Mouse (Mus musculus) embryonic stem cell, embryonic (primary cell): ENCODE measurements around the gene Med25.

Experiments used
- CTCF ChIA-PET, 4 experiments: fragments of 300-600 bp in 2 of 4; fragments of 350-600 bp in 2 of 4; sonication (Branson Sonifier 250); formaldehyde crosslinking; loops; one replicate each; lab custom pipeline; 2022; ENCODE audit warnings: inconsistent platforms in 2 of 4; lab: Charles Lee
- POLR2A ChIA-PET, 4 experiments: fragments of 300-600 bp in 2 of 4; fragments of 350-600 bp in 2 of 4; sonication (Branson Sonifier 250); formaldehyde crosslinking; loops; one replicate each; lab custom pipeline; 2022; ENCODE audit warnings: antibody characterized with exemption in 4 of 4, inconsistent platforms in 1 of 4; lab: Charles Lee

The Med25 gene

DNA sequence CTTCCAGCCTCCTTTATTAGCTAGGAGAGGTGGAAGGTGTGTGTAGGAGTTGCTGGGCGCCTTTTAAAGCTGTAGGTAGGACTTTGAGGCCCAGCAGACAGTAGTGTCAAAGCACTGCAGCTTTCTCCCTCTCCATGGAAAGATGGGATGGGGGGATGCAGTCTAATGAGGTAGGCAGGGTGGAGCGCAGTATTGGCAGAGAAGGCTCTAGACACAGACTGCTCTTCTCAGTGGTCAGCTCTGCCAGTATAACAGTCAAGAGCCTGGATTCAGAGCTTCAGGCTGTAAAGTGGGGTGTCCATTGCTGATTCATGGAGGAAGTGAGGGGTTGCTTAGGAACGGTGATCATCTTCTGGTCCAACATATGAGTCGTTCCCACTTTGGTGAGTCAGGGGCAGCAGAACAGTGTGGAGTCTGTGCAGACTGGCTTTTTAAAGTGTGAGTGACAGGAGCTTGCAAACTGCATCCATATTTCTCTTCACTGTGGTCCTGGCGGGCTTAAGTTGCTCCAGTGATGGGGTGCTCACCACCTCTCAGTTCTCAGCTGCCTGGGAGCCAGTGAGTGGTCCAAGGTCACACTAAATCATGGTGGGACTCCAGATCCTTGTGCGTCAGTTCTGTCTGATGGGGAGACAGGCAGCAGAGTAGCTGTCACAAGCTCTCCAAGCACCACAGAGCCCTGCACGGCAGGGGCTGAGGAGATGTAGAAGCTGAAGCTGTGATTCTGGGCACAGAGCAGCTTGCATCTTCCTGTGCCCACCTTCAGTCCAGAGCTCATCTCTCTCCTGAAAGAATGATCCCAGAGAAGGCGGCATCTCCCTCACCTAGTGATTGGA lies 41.5 kb downstream of the Med25 start:
- CTCF ChIA-PET: interaction anchor here in 2 of 4 experiments (0.9 to 3.2 kb wide), 7 partner anchors 10 to 142 kb away, joined by 3 to 12 read pairs (median 3); partner anchors contain the start of gene Izumo2 (in 1 of the 2)
- POLR2A ChIA-PET: interaction anchor here (0.5 to 52.0 kb wide), 59 partner anchors 2 to 360 kb away, joined by 3 to 2007 read pairs (median 10); partner anchors contain the start of genes Atf5 (in 4 of the 4), Il4i1 (in 4 of the 4), Nup62 (in 4 of the 4) and Ptov1 (in 4 of the 4)

DNA sequence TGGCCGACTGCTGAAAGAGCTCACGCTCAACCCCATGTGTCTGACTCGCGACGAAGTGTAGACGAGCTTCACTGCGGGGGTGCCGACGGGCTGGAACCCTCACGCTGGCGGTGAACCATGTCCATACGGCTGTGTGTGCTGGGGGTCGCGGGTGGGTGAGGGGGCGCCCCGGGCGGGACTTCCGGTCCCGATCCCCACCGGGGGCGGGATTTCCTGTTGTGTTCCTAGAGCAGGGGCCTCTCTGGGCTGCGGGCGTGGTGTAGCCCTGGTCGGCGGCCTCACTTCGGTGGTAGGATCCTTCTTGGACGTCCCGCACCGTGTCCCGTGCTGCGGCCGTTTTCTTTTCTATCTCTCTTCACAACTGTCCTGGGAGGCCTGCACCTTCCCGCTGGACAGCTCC lies 42.4 kb downstream of the Med25 start:
- ChIA-PET CTCF (interaction anchor here (0.6 to 3.2 kb wide), 10 partner anchors 10 to 356 kb away, joined by 3 to 12 read pairs (median 5); partner anchors contain the start of gene Izumo2 (in 1 of the 4)), POLR2A (interaction anchor here (0.6 to 52.0 kb wide), 129 partner anchors 1 to 865 kb away, joined by 3 to 2007 read pairs (median 5); partner anchors contain the start of genes Atf5 (in 4 of the 4), Il4i1 (in 4 of the 4), Izumo2 (in 4 of the 4) and Nup62 (in 4 of the 4))

DNA sequence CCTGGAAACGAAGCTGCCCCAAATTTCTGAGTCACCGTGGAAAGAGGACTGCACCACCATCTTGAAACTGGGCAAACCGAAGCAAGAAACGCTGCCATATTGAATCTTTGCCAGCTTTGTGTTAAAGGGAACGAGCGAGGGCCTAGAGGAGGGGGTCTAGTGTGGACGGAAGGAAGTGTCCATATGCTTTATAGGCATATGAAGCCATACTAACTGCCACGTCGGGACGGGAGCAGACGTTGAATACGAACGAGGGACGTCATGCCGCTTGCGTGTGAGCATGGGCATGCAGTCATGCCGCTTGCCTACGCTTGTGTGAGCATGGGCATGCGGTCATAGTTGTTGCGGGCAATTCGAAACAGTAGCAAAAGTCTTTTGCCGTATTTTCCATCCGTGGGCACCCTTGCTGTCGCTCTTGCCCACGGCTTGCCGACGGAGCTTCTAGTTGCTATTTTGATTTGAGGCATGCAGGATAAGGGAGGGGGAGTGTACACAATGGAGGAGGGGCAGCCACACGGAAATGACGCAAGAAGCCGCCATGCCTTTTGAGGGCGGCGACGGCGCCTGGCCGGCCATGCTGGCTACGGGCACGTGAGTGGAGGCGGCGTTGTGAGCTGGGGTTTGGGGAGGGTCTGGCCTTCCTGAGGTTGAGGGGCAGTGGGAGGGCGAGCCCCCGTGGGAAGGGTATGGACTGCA lies 42.9 kb downstream of the Med25 start:
- ChIA-PET POLR2A (interaction anchor here (0.6 to 52.0 kb wide), 151 partner anchors 1 to 867 kb away, joined by 3 to 2007 read pairs (median 5); partner anchors contain the start of genes Atf5 (in 4 of the 4), Il4i1 (in 4 of the 4), Izumo2 (in 4 of the 4) and Nup62 (in 4 of the 4)), CTCF (interaction anchor here (0.6 to 3.2 kb wide), 14 partner anchors 11 to 585 kb away, joined by 3 to 12 read pairs (median 5); partner anchors contain the start of genes Atf5 (in 1 of the 4), Gys1 (in 1 of the 4), Il4i1 (in 1 of the 4) and Izumo2 (in 1 of the 4))

DNA sequence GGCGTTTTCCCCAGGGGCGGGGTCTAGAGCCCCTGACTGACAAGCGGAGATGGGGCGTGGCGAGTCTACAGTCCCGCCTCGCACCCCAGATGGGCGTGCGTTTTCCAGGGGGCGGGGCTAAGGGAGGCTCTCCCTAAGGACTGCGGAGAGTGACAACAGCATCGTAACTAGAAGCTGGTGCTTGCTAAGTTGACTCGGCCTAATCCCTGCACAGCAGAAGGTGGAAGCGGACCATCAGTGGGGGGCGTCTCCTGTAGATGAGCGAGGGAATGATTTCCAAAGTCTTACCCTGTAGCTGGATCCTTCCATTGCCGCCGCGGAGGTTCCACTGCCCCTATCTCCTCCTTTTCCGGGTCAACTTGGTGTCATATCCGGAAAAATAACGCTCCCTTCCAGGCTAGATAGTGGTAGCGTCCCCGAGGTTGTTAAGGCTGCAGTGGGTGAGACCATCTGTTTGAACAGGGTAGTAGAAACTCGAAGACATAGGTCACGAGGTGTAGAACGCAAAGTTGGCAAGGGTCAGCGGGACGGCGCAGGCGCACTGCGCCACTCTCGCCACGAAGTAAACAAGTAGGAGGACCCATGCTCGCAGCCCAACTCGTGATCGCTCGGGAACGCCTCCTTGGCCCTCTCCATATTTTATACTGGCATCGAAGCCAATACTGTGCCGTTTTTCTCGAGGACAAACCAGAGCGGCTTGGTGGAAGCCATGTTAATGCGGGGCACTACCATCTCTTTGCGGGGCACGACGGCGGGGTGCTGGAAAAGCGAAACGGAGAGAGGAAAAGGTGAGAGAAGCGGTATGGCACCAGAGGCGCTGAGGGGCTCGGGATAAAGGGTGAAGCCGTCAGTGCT lies 43.7 kb downstream of the Med25 start, which contains the start of the genes Akt1s1 and Tbc1d17:
TSS of gene Akt1s1 (plus strand) at position 431 of the 855 bp plus-strand sequence.
TSS of gene Tbc1d17 (minus strand) at position 519 of the 855 bp plus-strand sequence.
- POLR2A ChIA-PET: interaction anchor here (0.6 to 52.0 kb wide), 141 partner anchors 0 to 867 kb away, joined by 3 to 2007 read pairs (median 5); partner anchors contain the start of genes Atf5 (in 4 of the 4), Il4i1 (in 4 of the 4), Izumo2 (in 4 of the 4) and Nup62 (in 4 of the 4)
- CTCF ChIA-PET: interaction anchor here (0.6 to 2.3 kb wide), 24 partner anchors 9 to 586 kb away, joined by 3 to 9 read pairs (median 4); partner anchors contain the start of genes Ap2a1 (in 1 of the 4), Atf5 (in 1 of the 4), Flt3l (in 1 of the 4) and Gm45713 (in 1 of the 4)

DNA sequence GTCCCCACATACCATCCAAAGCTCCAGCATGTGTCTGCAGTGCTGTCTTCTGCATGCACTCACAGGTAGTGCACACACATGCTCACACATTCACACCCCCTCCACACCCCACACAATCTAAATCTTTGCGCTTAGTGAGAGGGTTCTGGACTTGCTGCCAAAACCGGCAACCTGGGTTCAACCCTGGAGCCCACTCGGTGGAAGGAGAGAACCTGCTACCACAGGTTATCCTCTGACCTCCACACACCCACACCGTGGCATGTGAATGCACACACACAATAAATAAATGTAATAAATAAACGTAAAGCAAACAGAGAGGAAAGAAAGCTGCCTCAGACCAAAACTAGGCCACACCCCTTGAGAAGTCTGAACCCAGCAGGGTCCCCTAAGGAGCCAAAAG lies 44.7 kb downstream of the Med25 start:
- CTCF ChIA-PET: interaction anchor here in 2 of 4 experiments (0.6 to 1.5 kb wide), 7 partner anchors 10 to 587 kb away, joined by 3 to 9 read pairs (median 4); partner anchors contain the start of genes Flt3l (in 1 of the 2), Gm45713 (in 1 of the 2), Gys1 (in 1 of the 2) and Ptov1 (in 1 of the 2)
- POLR2A ChIA-PET: interaction anchor here in 3 of 4 experiments (1.1 to 52.0 kb wide), 30 partner anchors 1 to 320 kb away, joined by 3 to 2007 read pairs (median 28); partner anchors contain the start of genes Ptov1 (in 3 of the 3), Atf5 (in 2 of the 3), Fuz (in 2 of the 3) and Il4i1 (in 2 of the 3)

DNA sequence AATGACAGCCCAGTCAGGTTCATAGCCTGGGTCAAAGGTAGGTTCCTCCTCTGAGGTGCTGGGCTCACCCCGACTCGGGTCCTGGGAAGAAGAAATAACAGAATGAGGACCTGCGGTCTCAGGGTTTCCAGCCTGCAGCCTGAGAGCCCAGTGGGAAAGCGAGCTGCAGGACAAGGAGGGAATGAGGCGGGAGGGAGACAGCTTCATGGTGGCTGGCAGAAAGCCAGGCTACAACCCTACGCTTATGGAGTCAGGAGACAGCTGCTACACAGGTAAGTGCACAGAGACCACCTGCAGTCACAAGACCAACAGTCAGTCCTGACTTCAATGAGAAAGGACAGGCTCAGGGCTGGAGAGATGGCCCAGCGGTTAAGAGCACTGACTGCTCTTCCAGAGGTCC lies 45.7 kb downstream of the Med25 start:
- CTCF ChIA-PET: interaction anchor here in 2 of 4 experiments (0.6 to 0.7 kb wide), 2 partner anchors 155 to 205 kb away, joined by 3 to 4 read pairs; no protein-coding TSS in a partner anchor
- POLR2A ChIA-PET: interaction anchor here in 2 of 4 experiments (1.3 to 52.0 kb wide), 8 partner anchors 2 to 24 kb away, joined by 4 to 2007 read pairs (median 109); partner anchors contain the start of genes Atf5 (in 2 of the 2), Il4i1 (in 2 of the 2), Nup62 (in 2 of the 2) and Pnkp (in 2 of the 2)

DNA sequence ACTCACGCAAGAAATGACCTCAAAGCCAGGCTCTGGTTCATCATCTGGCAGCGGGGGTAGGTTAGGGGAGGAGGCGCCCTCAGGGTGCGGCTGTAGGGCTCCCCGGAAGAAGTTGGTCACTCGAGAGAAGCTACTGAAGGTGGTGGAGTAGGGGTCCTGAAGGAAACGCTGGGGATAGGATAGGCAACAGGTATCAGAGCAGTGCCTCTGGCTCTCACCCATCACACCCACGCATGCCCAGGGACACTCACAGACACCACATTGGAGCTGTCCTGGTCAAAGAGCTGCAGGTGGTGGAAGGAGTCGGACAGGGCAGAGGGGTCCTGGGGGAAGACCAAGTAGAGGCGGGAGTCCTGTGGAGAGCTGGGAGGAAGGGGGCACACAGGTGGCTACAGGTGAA lies 47.5 kb downstream of the Med25 start:
- POLR2A ChIA-PET: interaction anchor here in 2 of 4 experiments (0.7 to 52.0 kb wide), 9 partner anchors 4 to 84 kb away, joined by 3 to 2007 read pairs (median 8); partner anchors contain the start of genes Atf5 (in 2 of the 2), Il4i1 (in 2 of the 2), Nup62 (in 2 of the 2) and Pnkp (in 2 of the 2)
- CTCF ChIA-PET: interaction anchor here in 1 of 4 experiments (0.9 to 1.0 kb wide), 2 partner anchors 23 to 140 kb away, joined by 3 read pairs; no protein-coding TSS in a partner anchor

DNA sequence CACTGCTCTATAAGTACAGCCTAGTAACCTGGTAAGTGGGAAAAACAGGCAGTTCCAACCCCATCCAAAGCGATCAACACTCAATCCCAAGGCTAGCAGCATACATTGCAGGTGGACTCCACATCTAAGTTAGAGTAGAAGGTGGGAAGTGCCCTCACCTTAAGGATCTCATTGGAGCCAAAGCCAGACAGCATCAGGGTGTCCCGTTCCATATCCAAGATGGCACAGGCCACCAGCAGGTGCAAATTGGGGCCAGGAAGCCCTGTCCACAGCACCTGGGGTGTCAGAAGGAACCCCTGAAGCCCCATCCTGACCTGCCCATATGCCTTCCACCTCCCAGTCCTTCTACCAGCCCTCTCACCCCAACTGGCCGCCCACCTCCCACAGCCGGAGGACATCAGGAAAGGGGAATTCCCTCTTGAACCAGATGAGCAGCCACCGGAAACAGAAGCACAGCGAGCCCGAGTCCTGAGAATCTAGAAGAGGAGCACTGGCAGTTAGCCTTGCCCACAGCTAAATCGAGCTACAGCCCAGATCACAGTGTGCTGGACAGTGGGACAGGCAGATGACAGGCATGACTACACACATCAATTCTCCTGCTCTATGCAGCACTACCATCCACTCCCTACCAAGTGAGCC lies 50.6 kb downstream of the Med25 start:
- CTCF ChIA-PET: interaction anchor here in 1 of 4 experiments (1.4 kb wide), 1 partner anchor 16 kb away, joined by 6 read pairs; no protein-coding TSS in a partner anchor
- POLR2A ChIA-PET: interaction anchor here in 3 of 4 experiments (0.8 to 52.0 kb wide), 7 partner anchors 6 to 90 kb away, joined by 3 to 2007 read pairs (median 51); partner anchors contain the start of genes Akt1s1 (in 2 of the 3), Atf5 (in 2 of the 3), Il4i1 (in 2 of the 3) and Nup62 (in 2 of the 3)

DNA sequence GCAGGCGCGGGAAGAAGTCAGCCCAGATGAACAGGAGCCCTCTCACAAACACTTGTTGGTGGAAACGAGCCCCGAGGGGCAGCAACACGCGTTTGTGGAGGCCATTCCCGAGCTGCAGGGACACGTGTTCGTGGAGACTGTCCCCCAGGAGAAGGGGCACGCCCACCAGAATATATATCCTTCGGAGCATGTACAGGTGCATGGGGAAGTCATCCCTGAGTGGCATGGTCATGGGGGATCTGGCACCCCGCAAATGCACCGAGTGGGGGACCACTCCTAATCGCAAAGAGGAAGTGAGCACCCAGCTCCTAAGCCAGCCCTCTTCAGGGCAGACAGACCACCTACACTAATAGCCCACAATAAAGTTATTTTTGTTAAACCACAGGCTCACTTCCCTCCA lies 52.1 kb downstream of the Med25 start:
- ChIA-PET CTCF (interaction anchor here in 1 of 4 experiments (0.5 kb wide), 1 partner anchor 594 kb away, joined by 3 read pairs; no protein-coding TSS in a partner anchor), POLR2A (interaction anchor here in 3 of 4 experiments (0.7 to 52.0 kb wide), 8 partner anchors 5 to 146 kb away, joined by 3 to 2007 read pairs (median 32); partner anchors contain the start of genes Akt1s1 (in 2 of the 3), Atf5 (in 2 of the 3), Il4i1 (in 2 of the 3) and Nup62 (in 2 of the 3))

DNA sequence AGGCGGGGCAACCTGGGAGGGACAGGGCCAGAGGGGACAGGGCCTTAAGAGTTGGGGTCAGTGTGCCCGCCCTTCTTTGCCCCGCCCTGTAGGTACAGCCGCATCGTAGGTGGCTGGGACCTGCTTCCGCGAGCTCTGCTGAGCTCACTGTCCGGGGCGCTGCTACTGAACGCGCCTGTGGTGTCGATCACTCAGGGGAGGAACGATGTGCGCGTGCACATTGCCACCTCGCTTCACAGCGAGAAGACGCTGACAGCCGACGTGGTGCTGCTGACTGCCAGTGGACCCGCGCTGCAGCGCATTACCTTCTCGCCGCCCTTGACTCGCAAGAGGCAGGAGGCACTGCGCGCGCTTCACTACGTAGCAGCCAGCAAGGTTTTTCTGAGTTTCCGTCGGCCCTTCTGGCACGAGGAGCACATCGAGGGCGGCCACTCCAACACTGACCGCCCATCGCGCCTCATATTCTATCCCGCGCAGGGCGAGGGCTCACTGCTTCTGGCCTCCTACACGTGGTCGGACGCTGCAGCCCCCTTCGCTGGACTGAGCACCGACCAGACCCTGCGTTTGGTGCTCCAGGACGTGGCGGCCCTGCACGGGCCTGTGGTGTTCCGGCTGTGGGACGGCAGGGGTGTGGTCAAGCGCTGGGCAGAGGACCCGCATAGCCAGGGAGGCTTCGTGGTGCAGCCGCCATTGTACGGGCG lies 52.9 kb downstream of the Med25 start:
- ChIA-PET POLR2A (interaction anchor here (0.6 to 52.0 kb wide), 21 partner anchors 4 to 613 kb away, joined by 3 to 2007 read pairs (median 4); partner anchors contain the start of genes Akt1s1 (in 2 of the 4), Atf5 (in 2 of the 4), Il4i1 (in 2 of the 4) and Nup62 (in 2 of the 4)), CTCF (interaction anchor here in 2 of 4 experiments (0.7 to 2.2 kb wide), 7 partner anchors 9 to 86 kb away, joined by 3 to 12 read pairs (median 4); partner anchors contain the start of genes Akt1s1 (in 1 of the 2) and Tbc1d17 (in 1 of the 2))

DNA sequence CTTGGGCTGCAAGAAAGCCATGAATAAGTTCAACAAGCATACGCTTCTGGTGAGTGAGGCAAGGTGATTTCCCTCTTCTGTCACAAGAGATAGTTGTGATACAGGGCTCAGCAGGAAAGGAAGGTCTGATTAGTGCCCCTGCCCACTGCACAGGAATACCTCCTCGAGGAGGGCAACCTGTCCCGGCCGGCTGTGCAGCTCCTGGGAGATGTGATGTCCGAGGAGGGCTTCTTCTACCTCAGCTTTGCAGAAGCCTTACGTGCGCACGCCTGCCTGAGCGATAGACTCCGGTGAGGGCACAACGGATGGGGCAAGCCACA lies 53.4 kb downstream of the Med25 start:
- POLR2A ChIA-PET: interaction anchor here (0.6 to 52.0 kb wide), 21 partner anchors 3 to 614 kb away, joined by 3 to 2007 read pairs (median 4); partner anchors contain the start of genes Akt1s1 (in 2 of the 4), Atf5 (in 2 of the 4), Il4i1 (in 2 of the 4) and Nup62 (in 2 of the 4)

DNA sequence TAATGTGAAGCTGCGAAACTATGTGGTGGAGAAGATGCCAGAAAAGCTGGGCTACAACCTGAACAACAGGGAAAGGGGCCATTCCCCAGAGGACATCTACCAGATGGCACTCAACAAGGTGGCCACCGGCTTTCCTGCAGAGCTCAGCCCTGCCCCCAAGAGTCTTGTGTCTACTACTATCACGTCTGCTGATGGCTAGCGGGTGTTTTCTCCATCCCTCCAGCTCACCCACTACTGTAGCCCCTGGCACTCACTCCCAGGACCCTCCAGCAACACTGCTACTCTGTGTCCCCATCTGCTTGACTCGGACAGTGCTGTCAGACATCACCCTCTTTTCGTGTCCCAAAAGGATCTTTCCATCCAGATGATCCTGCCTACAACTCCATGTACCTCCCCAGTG lies 54.4 kb downstream of the Med25 start:
- CTCF ChIA-PET: interaction anchor here (0.6 to 2.2 kb wide), 8 partner anchors 11 to 311 kb away, joined by 3 to 7 read pairs (median 4); partner anchors contain the start of gene Fuz (in 1 of the 4)
- POLR2A ChIA-PET: interaction anchor here (0.6 to 52.0 kb wide), 22 partner anchors 2 to 164 kb away, joined by 3 to 2007 read pairs (median 4); partner anchors contain the start of genes Il4i1 (in 3 of the 4), Nup62 (in 3 of the 4), Akt1s1 (in 2 of the 4) and Atf5 (in 2 of the 4)

More for the DNA sequence above, 53.4 kb downstream of the Med25 start:
- CTCF ChIA-PET: interaction anchor here in 2 of 4 experiments (0.7 to 2.2 kb wide), 8 partner anchors 9 to 312 kb away, joined by 3 to 12 read pairs (median 4); partner anchors contain the start of genes Akt1s1 (in 1 of the 2) and Tbc1d17 (in 1 of the 2)

DNA sequence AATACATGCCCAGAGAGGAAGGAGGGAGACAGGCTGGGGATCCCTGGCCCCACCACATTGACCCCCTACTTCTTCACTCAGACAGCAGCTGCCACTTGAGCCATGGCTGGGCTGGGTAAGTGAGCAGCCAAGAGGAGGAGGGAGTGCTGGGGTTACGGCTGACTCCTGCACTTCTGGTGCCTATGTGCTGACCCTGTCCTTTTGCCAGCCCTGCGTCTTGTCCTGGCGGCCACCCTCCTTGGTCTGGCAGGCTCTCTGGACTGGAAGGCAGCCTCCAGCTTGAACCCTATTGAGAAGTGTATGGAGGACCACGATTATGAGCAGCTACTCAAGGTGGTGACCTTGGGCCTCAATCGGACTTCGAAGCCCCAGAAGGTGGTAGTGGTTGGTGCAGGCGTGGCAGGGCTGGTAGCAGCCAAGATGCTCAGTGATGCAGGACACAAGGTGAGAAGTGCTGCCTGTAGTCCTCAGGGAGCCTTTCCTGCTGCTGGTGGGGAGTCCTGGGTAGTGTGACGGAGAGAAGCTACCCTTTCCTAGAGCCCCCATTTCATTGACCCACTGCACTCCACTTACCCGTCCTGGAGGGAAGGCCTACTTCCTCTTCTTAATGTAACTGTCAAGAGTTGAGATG lies 56.0 kb downstream of the Med25 start:
- ChIA-PET CTCF (interaction anchor here in 2 of 4 experiments (0.8 to 1.5 kb wide), 3 partner anchors 11 to 13 kb away, joined by 3 to 6 read pairs (median 4); no protein-coding TSS in a partner anchor), POLR2A (interaction anchor here (0.6 to 52.0 kb wide), 15 partner anchors 1 to 139 kb away, joined by 3 to 2007 read pairs (median 4); partner anchors contain the start of genes Akt1s1 (in 2 of the 4), Atf5 (in 2 of the 4), Il4i1 (in 2 of the 4) and Nup62 (in 2 of the 4))
